Mouse (Mus musculus): ENCODE measurements around the gene Gm11733. TPM values are rescaled to one million over a fixed set of nuclear protein-coding genes. Genes with fewer than 3 reads are reported as not detected.

The Gm11733 gene
- polyA plus RNA-seq, 1 experiment from 2014 or later, result not detected

DNA sequence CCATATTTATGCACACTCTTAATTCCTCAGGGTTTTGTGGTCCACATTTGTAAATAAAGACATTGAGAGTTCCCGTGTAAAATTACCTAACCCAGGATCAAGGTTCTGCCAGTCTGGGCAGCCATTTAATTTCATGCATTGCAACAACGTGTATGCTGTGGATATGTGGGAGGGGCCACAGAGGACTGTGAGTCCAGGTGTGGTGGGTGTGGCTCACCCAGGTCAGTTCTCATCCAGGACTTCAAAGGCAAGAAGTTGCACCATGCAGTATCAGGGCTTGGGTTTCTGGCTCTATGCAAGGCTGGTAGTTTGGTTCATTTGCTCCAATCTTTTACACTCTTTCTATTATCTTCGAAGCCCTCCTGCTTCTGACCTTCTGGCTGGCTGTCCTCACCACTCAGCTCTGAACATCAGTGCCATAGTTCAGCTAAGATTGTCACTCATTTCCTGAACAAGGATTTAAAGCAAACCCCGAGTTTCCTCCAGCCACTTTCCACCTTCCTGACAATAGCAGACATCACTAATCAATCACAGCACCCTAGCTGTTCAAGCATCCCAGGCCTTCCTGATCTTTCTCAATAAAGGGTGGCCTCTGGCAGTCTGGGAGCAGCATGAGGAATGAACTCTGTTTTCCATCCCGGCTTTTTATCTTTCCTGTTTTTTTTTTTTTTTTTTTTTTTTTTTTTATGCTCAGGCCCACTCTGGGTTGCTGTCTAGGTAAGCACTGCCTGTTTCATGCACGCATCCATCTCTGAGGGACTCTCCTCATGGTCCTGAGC, 15.4 kb upstream of the Gm11733 start:
- Histone ChIP-seq H3K4me1 (peaks cover 28% of the 10 kb centered on the region), H3K4me3 (no peak overlapping the region), H3K27me3 (ENCODE audit: insufficient read depth, poor library complexity, severe bottlenecking) (peaks cover 47% of the 10 kb centered on the region), H3K9me3 (no peaks in the 10 kb centered on the region), H3K36me3 (no peaks in the 10 kb centered on the region), H3K27ac (no peak overlapping the region)
- no peak for DNase-seq (ENCODE audit: low spot score)
- 51% methylated on average over 6 of the region's 6 CpGs for WGBS

DNA sequence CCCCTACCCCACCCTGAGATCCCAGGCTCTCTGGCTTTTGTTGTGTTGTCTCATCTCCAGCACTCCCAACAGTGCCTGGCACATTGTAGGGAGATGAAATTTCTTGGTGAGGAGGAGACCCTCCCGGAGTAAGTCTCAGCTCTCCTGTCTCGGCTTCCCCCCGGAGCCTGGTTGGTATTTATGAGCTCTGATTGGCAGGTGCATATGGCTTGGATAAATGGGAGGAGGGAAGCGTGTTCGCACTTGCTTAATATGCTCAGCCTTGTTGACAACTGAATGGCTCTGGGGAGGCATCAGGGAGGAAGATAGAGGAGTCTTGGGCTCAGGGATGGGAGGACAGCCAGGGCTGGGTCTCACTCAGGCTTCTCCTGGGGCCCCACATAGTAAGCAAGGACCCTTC, 14.4 kb upstream of the Gm11733 start:
- Histone ChIP-seq H3K4me3 (no peak overlapping the region), H3K27me3 (ENCODE audit: insufficient read depth, poor library complexity, severe bottlenecking) (peaks cover 42% of the 10 kb centered on the region)
- DNase-seq (ENCODE audit: low spot score), result no peak

DNA sequence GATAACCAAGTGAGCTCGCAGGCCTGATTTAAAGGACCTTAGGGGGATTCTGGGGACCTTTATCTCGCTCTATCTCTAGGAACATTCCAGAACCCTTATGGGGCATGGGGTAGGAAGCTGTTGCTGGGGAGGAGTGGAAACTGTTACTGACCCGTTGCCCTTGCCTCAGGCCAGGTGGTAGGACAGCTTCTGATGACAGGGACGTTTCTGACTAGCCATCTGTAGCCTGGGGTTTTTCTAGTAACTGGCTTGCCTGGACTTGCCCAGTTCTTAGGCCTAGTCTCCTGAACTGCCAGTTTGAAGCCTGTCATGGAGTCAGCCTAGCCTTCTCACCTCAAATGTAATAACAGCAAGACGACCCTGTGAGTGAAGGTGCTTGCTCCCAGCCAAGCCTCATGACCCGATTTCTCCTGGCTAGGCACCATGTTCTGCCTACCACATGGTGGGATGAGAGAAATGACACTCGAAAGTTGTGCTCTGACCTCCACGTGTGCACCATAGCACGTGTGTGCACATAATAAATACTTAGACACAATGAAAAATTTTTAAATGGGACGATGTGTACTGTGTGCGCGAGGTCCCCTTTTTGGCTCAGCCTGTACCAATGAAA, 13.5 kb upstream of the Gm11733 start:
- Histone ChIP-seq H3K36me3 (no peaks in the 10 kb centered on the region), H3K4me3 (no peak overlapping the region), H3K4me1 (peaks cover 27% of the 10 kb centered on the region), H3K27me3 (ENCODE audit: insufficient read depth, poor library complexity, severe bottlenecking) (peaks cover 32% of the 10 kb centered on the region), H3K9me3 (no peaks in the 10 kb centered on the region), H3K27ac (no peak overlapping the region)
- DNase-seq (ENCODE audit: low spot score), result no peak
- WGBS, result 71% methylated on average over 12 of the region's 12 CpGs

More for the DNA sequence above, 14.4 kb upstream of the Gm11733 start:
- 73% methylated on average over 5 of the region's 5 CpGs for WGBS
- peaks cover 28% of the 10 kb centered on the region for H3K4me1 ChIP-seq
- H3K9me3 ChIP-seq, result no peaks in the 10 kb centered on the region
- no peak overlapping the region for H3K27ac ChIP-seq
- no peaks in the 10 kb centered on the region for H3K36me3 ChIP-seq

DNA sequence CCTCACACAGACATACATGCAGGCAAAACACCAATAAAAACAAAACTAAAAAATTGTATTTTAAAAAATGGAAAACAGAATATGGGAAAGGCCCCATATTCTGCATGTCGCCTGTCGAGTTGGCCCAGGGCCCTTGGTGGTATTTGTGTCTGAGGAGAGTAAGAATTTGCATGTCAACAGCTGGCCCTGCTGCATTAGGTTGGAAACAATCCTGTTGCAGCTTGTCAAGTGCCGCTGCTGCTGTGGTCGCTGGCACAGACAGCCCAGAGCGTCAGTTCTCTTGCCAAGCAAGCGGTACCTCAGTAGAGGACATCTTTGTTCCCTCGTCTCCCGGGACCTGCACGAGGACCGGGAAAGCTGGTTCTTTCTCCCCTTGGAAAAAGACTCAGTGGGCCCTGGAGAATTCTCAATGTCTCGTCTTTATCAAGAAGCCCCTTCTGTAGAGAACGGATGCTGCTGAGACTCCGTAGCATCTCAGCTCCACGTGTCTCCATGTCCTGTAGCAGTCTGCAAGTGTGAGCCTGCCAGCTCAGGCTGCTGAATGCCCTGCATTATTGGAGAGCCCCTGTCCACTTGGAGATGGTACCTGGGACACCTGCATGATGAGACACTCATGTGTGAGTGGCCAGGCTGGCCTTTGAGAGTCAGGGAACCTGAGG, 12.4 kb upstream of the Gm11733 start:
- 64% methylated on average over 14 of the region's 14 CpGs for WGBS
- H3K4me3 ChIP-seq, result no peak overlapping the region
- no peaks in the 10 kb centered on the region for H3K9me3 ChIP-seq
- H3K27me3 ChIP-seq (ENCODE audit: insufficient read depth, poor library complexity, severe bottlenecking), result peaks cover 25% of the 10 kb centered on the region
- no peaks in the 10 kb centered on the region for H3K36me3 ChIP-seq
- no peak overlapping the region for H3K27ac ChIP-seq
- peaks cover 20% of the 10 kb centered on the region; the same call in 1 of the 2 replicates for H3K4me1 ChIP-seq
- DNase-seq (ENCODE audit: low spot score), result no peak

DNA sequence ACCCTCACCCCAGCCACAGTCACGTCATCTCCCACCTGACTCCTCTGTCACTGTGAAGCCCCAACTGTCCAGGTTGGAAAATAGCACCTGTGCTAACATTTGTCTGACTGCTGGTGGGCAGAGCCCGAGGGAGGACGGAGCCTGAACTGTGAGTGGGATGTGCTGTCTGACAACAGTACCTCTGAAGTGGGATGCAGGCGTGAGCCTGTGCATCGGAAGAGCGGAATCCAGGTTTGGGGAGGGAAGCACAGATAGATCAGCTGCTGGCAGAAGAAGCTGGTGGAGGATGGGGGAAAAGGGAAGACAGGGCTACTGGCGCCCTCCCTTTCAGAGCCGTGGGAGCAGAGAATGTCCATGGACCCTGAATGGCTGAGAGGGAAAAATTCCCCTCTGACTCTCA, 11.3 kb upstream of the Gm11733 start:
- WGBS, result 74% methylated on average over 8 of the region's 8 CpGs
- H3K27me3 ChIP-seq (ENCODE audit: insufficient read depth, poor library complexity, severe bottlenecking), result peaks cover 22% of the 10 kb centered on the region; the same call in 1 of the 2 replicates
- no peaks in the 10 kb centered on the region for H3K36me3 ChIP-seq
- H3K9me3 ChIP-seq, result 0 out of 2 replicates have a peak, but pooled peaks cover under 1% of the 10 kb centered on the region
- peaks cover 20% of the 10 kb centered on the region; the same call in 1 of the 2 replicates for H3K4me1 ChIP-seq
- no peak overlapping the region for H3K4me3 ChIP-seq
- no peak overlapping the region for H3K27ac ChIP-seq
- no peak for DNase-seq (ENCODE audit: low spot score)

DNA sequence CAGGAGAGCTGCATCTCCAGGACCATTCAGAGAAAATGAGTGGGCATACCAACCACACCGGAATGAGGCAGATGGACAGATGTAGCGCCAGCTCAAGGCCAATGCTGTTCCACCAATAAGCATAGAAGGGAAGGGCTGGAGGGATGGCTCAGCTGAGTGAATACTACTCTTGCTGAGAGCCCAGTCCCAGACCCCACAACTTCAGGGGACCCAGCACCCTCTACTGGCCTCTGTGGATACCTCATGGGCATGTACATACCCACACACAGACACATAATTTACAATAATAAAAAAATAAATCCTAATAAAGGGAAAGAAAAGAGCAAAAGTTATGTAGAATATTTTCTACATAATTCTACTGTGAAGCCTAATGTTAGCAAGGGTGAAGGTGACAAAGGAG, 9.0 kb upstream of the Gm11733 start:
- Histone ChIP-seq H3K27me3 (ENCODE audit: insufficient read depth, poor library complexity, severe bottlenecking) (peaks cover 35% of the 10 kb centered on the region), H3K9me3 (0 out of 2 replicates have a peak, but pooled peaks cover 3% of the 10 kb centered on the region), H3K4me3 (no peak overlapping the region), H3K27ac (no peak overlapping the region), H3K4me1 (peaks cover 18% of the 10 kb centered on the region), H3K36me3 (no peaks in the 10 kb centered on the region)
- 95% methylated on average over 2 of the region's 2 CpGs for WGBS
- DNase-seq (ENCODE audit: low spot score), result no peak

DNA sequence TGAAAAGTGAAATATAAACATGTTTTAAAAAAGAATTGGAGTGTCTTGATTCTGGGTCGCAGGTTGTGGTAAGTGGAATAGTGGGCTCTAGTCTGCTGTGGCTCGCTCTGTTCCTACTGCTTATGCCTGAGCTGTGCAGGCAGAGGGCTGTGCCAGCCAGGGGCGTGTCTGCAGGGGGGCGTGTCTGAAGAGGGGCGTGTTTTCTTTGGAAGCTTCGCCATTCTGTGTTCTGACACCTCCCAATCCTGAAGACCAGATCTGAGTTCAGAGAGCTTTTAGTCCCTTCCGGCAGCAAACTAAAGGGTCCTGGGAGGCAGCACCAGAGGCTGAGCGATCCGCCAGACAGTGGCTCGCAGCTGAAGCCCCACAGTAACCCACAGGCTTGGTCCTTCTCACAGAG, 8.5 kb upstream of the Gm11733 start:
- H3K36me3 ChIP-seq, result no peaks in the 10 kb centered on the region
- H3K27ac ChIP-seq, result no peak overlapping the region
- 0 out of 2 replicates have a peak, but pooled peaks cover 3% of the 10 kb centered on the region for H3K9me3 ChIP-seq
- peaks cover 39% of the 10 kb centered on the region for H3K27me3 ChIP-seq (ENCODE audit: insufficient read depth, poor library complexity, severe bottlenecking)
- DNase-seq (ENCODE audit: low spot score), result no peak
- peaks cover 14% of the 10 kb centered on the region for H3K4me1 ChIP-seq
- H3K4me3 ChIP-seq, result peak overlapping the region; percentile 28; the same call in 1 of the 2 replicates
- WGBS, result 28% methylated on average over 10 of the region's 10 CpGs

DNA sequence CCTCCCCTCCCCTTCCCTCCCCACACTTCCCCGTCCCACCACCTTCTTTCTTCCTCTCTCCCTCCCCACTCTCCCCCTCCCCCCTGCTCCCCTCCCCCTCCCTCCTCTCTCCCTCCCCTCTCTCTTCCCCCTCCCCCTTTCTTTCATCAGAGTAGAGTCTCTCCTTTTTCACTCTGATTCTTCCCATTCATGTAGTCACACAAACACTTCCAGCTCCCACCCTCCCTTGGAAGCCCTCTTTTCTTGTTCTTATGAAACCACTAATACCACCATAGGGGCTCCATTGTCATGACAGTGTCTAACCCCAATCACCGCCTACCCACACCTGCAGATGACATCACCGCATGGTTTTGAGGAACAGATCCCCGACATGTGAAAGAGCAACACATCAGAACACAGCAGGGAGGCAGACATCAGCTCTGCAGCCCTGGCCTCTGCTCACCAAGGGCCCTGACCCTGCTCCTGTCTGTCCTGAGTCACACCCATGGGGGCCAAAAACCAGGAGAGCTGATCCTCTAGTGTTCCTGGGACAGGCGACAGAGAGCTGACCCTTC, 7.5 kb upstream of the Gm11733 start:
- Histone ChIP-seq H3K9me3 (0 out of 2 replicates have a peak, but pooled peaks cover 3% of the 10 kb centered on the region), H3K4me1 (peaks cover 14% of the 10 kb centered on the region), H3K27me3 (ENCODE audit: insufficient read depth, poor library complexity, severe bottlenecking) (peaks cover 48% of the 10 kb centered on the region), H3K4me3 (no peak overlapping the region), H3K36me3 (no peaks in the 10 kb centered on the region), H3K27ac (no peak overlapping the region)
- WGBS, result 68% methylated on average over 5 of the region's 5 CpGs
- no peak for DNase-seq (ENCODE audit: low spot score)

DNA sequence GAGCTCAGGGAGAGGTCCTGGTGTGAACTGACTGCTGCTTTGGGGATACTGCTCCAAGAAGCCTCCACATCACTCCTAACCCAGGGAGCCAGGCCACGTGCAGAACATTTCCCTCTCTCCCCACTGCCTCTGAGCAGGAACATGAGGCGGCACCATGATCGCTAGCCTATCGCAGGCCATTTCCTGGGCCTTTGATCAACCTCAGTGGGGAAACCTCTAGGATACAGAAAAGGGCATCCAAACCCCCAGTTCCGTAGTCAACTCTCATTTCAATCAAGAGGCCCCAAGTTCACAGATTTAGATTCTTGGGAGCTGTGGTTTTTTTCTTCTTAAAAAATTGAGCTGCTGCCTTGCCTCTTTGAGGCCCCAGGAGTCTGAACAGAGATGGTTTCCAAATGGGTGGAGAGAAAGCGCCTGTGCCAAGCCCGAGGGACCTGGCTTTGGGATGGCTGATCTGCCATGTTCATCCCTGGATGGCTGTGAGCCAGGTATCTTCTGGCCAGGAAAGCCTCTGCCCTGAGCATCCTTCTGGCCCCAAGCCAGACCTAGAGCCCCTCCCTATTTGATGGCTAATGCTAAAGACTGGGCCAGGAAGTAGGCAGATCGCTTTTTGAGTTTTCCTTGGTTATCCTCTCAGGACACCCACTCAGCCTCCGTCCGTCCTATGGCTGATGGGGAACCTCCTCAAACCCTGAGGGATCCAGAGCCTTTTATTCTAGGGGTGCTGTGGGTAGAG, 5.7 kb upstream of the Gm11733 start:
- WGBS, result 65% methylated on average over 10 of the region's 10 CpGs
- Histone ChIP-seq H3K27me3 (ENCODE audit: insufficient read depth, poor library complexity, severe bottlenecking) (peaks cover 42% of the 10 kb centered on the region), H3K4me3 (peak overlapping the region; percentile 1; the same call in 1 of the 2 replicates), H3K27ac (peak overlapping the region; percentile 25), H3K4me1 (peaks cover 27% of the 10 kb centered on the region), H3K9me3 (0 out of 2 replicates have a peak, but pooled peaks cover 3% of the 10 kb centered on the region), H3K36me3 (no peaks in the 10 kb centered on the region)
- DNase-seq (ENCODE audit: low spot score), result no peak

DNA sequence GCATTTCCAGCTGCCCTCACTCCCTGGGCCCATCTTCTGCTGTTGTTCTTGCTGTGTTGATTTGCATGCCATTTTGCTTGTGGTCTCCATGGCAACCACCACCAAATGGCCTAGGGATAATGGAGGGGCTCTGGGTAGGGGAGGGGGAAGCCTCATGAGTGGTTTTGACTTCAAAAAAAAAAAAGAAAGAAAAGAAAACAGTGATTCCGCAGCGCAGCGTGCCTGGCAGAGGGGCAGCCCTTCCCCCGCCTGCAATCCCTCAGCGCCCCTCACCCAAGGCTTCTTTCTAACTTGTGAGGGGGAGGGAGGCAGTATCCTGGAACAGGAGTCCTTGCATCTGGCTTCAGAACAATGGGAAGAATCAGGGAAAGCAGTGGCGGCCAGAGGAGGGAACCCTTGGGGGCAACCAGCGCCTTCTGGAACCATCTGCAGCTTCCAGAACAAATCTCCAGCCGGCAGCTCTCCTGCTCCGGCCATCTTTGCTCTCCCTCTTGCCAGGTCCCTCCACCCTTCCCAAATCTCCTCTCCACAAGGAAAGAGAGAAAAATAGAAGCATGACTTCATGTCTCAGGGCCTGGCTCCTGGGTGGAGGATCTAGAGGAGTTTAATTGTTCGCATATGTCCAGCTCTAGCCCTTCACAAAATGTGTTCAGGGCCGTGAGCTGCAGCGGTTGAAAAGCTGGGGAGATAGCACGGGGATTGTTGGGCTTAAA, 5.0 kb upstream of the Gm11733 start:
- Histone ChIP-seq H3K27me3 (ENCODE audit: insufficient read depth, poor library complexity, severe bottlenecking) (peaks cover 38% of the 10 kb centered on the region), H3K4me3 (peak overlapping the region; percentile 1), H3K4me1 (peaks cover 32% of the 10 kb centered on the region), H3K9me3 (0 out of 2 replicates have a peak, but pooled peaks cover 3% of the 10 kb centered on the region), H3K36me3 (no peaks in the 10 kb centered on the region), H3K27ac (peak overlapping the region; percentile 79)
- no peak for DNase-seq (ENCODE audit: low spot score)
- 11% methylated on average over 13 of the region's 13 CpGs for WGBS

DNA sequence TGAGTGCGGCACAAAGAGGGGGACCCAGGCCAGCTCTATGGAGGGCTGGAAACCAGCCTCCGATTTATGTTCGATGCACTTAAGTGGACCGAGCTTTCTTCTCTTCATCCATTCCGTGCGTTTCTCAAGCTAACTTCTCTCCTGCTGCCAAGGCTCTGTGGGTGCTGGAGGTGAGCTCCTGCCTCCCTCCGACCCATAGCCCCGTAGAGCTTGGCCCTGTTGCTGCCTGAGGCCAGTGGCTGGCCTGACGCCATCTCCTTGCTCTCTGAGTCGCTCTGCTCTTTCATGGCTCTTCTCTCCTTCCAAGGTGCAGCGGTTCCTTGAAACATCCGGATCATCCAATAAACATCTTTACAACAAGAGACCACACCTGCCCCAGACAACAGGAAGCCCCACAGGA, 4.4 kb upstream of the Gm11733 start:
- Histone ChIP-seq H3K27ac (peak overlapping the region; percentile 79), H3K4me1 (peaks cover 34% of the 10 kb centered on the region), H3K9me3 (0 out of 2 replicates have a peak, but pooled peaks cover 3% of the 10 kb centered on the region), H3K27me3 (ENCODE audit: insufficient read depth, poor library complexity, severe bottlenecking) (peaks cover 44% of the 10 kb centered on the region), H3K4me3 (0 out of 2 replicates have a peak overlapping the region, but pooled peaks have one; percentile 1), H3K36me3 (no peaks in the 10 kb centered on the region)
- WGBS, result 42% methylated on average over 12 of the region's 12 CpGs
- no peak for DNase-seq (ENCODE audit: low spot score)

DNA sequence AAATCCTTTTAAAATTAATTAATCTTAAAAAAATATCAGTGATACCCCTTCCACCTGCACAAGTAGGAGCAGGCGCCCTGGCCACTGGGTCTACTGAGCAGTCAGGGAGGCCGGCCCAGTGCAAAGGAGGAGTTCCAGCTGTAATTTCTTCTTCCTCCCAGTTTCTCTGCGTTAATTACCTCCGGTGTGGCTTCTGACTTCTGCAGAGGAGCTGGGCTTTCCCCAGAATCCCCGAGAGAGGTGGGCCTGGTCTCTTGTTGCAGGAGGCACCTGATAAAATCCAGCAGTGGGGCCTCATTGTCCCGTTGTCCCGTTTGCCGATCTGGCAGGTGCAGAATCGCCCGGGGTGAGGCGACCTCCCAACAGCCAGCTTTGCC, 1.9 kb upstream of the Gm11733 start:
- Histone ChIP-seq H3K27me3 (ENCODE audit: insufficient read depth, poor library complexity, severe bottlenecking) (peaks cover 51% of the 10 kb centered on the region), H3K4me1 (peaks cover 34% of the 10 kb centered on the region), H3K36me3 (no peaks in the 10 kb centered on the region), H3K4me3 (peak overlapping the region; percentile 52), H3K27ac (peak overlapping the region; percentile 69), H3K9me3 (0 out of 2 replicates have a peak, but pooled peaks cover 3% of the 10 kb centered on the region)
- WGBS, result 9% methylated on average over 11 of the region's 11 CpGs
- no peak for DNase-seq (ENCODE audit: low spot score)
